8 mouse cellular contexts compared by ENCODE assay signal in the genomic region with DNA sequence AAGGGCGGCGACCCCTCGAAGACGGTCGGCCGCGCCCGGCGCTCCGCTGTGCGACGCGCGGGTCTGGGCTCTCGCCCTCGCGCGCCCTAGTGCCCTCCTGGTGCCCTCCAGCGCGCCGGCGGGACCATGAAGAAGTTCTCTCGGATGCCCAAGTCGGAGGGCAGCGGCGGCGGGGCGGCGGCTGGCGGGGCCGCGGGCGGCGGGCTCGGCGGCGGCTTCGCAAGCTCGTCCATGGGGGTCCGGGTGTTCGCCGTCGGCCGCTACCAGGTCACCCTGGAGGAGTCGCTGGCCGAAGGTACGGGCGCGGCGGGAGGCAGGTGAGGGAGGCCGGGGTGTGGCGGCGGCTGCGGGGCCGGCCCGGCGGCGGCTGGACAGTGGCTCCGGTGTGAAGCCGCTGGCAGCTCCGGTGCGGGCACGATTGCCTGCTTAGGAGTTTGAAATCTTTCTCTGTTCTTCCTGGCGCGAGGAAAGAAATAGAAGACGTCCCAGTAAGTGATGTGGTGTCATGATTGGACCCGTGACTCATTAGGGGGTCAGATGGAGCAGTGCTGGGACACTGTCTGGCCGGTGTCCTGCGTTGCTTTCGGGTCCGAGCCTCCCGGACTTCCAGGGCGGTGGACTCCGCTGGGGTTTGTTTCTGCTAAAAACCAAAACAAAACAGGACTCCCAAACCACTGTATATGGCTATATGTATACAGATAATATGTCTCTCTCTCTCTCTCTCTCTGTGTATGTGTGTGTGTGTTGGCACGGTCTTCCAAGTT. TPM values are rescaled to one million over a fixed set of nuclear protein-coding genes. Genes with fewer than 3 reads are reported as not detected.
DNase-seq lines count a peak whose midpoint lies in the region; ATAC-seq lines count a peak whose summit lies in the region.

No protein-coding gene starts in this region.

- ATAC-seq in monocyte, adult 5-6 weeks (replicated peaks; ENCODE audit: insufficient number of reproducible peaks, low FRiP score, low TSS enrichment, poor library complexity, severe bottlenecking): no peak
- peak; percentile 49 for ATAC-seq in forebrain, embryonic 12.5 days (ENCODE audit: low FRiP score)
- ATAC-seq in stomach, embryonic 15.5 days (ENCODE audit: insufficient read depth, low FRiP score, low read depth): peak; percentile 32; the same call in 1 of the 2 replicates

- peak overlapping the region; percentile 50 for H3K27ac ChIP-seq in brown adipose tissue, adult 24 weeks (replicated peaks; ENCODE audit: low read depth, low read length)
- H3K27ac ChIP-seq in forebrain, embryonic 12.5 days: peak overlapping the region; percentile 92
- H3K27ac ChIP-seq in midbrain, embryonic 10.5 days (replicated peaks): peak overlapping the region; percentile 93
- peak overlapping the region; percentile 96 for H3K27ac ChIP-seq in stomach, embryonic 15.5 days

- no peaks in the 10 kb centered on the region for H3K9me3 ChIP-seq in forebrain, embryonic 12.5 days
- no peaks in the 10 kb centered on the region for H3K9me3 ChIP-seq in midbrain, embryonic 10.5 days (replicated peaks)
- H3K9me3 ChIP-seq in stomach, embryonic 15.5 days: no peaks in the 10 kb centered on the region

- H3K9ac ChIP-seq in forebrain, embryonic 12.5 days: peak overlapping the region; percentile 85
- peak overlapping the region; percentile 78 for H3K9ac ChIP-seq in stomach, embryonic 15.5 days

- H3K4me1 ChIP-seq in brown adipose tissue, adult 24 weeks (ENCODE audit: control insufficient read depth, insufficient read depth, insufficient read length, low read length): peaks cover 13% of the 10 kb centered on the region; the same call in 1 of the 2 replicates
- peaks cover 18% of the 10 kb centered on the region for H3K4me1 ChIP-seq in forebrain, embryonic 12.5 days
- H3K4me1 ChIP-seq in midbrain, embryonic 10.5 days: peaks cover 31% of the 10 kb centered on the region
- H3K4me1 ChIP-seq in stomach, embryonic 15.5 days: 0 out of 2 replicates have a peak, but pooled peaks cover 11% of the 10 kb centered on the region

- under 1% methylated on average over 69 of the region's 75 CpGs for WGBS in forebrain, embryonic 12.5 days
- under 1% methylated on average over 75 of the region's 75 CpGs for WGBS in midbrain, embryonic 10.5 days
- WGBS in stomach, embryonic 15.5 days: under 1% methylated on average over 75 of the region's 75 CpGs

- intact Hi-C loops in heart, postnatal 10 days (cut with DNase I): loop anchor here (2.0 to 5.0 kb wide), 3 partner anchors 51 to 85 kb away; no protein-coding TSS in a partner anchor

- H3K4me3 ChIP-seq in brown adipose tissue, adult 24 weeks (ENCODE audit: insufficient read depth, low read depth, low read length): peak overlapping the region; percentile 97
- H3K4me3 ChIP-seq in forebrain, embryonic 12.5 days (replicated peaks): peak overlapping the region; percentile 61
- H3K4me3 ChIP-seq in midbrain, embryonic 10.5 days: peak overlapping the region; percentile 93
- H3K4me3 ChIP-seq in stomach, embryonic 15.5 days (replicated peaks): peak overlapping the region; percentile 65

- no peaks in the 10 kb centered on the region for H3K27me3 ChIP-seq in forebrain, embryonic 12.5 days
- peaks cover 6% of the 10 kb centered on the region; the same call in 1 of the 2 replicates for H3K27me3 ChIP-seq in midbrain, embryonic 10.5 days (ENCODE audit: low read depth, poor library complexity, severe bottlenecking)
- no peaks in the 10 kb centered on the region for H3K27me3 ChIP-seq in stomach, embryonic 15.5 days (replicated peaks)

- H3K36me3 ChIP-seq in forebrain, embryonic 12.5 days (replicated peaks): no peaks in the 10 kb centered on the region
- no peaks in the 10 kb centered on the region for H3K36me3 ChIP-seq in midbrain, embryonic 10.5 days
- H3K36me3 ChIP-seq in stomach, embryonic 15.5 days: no peaks in the 10 kb centered on the region

- H3K4me2 ChIP-seq in forebrain, embryonic 12.5 days: peak overlapping the region; percentile 88
- H3K4me2 ChIP-seq in stomach, embryonic 15.5 days: peak overlapping the region; percentile 85

- peak; percentile 11 to 32 for DNase-seq in monocyte, adult 2 months (ENCODE audit: low read depth in 1 of 2, low spot score in 2 of 2)
- DNase-seq in heart, postnatal 10 days: peak; percentile 67 to 69
- peak; percentile 34 to 37 for DNase-seq in layer of hippocampus, postnatal 36 days
- no peak for DNase-seq in midbrain, embryonic 10.5 days (ENCODE audit: low spot score)

RNA-seq across cellular contexts. Expression of gene Bmp2k, which starts 0.5 kb away (rescaled TPM):
- total RNA-seq in monocyte, adult 5-6 weeks (2017): 26.8 to 28.9 TPM (median 27.5 TPM) in 3 replicates
- 5.0 and 7.4 TPM in 2 replicates for polyA plus RNA-seq in brown adipose tissue, adult 24 weeks (2012; ENCODE audit: insufficient read depth, insufficient read length, missing spikeins)
- polyA plus RNA-seq in forebrain, embryonic 12.5 days (2016; fragmentation: Nextera tagmentation; extraction: Ambion mirVana): 9.2 TPM in 2 replicates
- total RNA-seq in heart, postnatal 10 days (2021): 10 to 100 TPM; 16.2 to 16.6 TPM
- 10 to 100 TPM; 13.1 to 13.7 TPM for total RNA-seq in layer of hippocampus, postnatal 36 days (2021)
- polyA plus RNA-seq in midbrain, embryonic 10.5 days (2016; fragmentation: Nextera tagmentation; extraction: Ambion mirVana): 8.9 and 9.2 TPM in 2 replicates
- 13.8 and 15.0 TPM in 2 replicates for polyA plus RNA-seq in stomach, embryonic 15.5 days (2015; fragmentation: Nextera tagmentation; extraction: Ambion mirVana)
